Mouse (Mus musculus) midbrain, embryonic 14.5 days (tissue): ENCODE data around the gene Grin1. TPM values are rescaled to one million over a fixed set of nuclear protein-coding genes. Genes with fewer than 3 reads are reported as not detected.

Source experiments
- ATAC-seq: fragments of 200-750 bp; cut with Nextera tagmentation; 2 replicates; pipeline ENCODE4 v1.8.0; 2017; ENCODE audit warnings: moderate number of reproducible peaks, moderate library complexity; ENCODE audit not compliant: low FRiP score, low TSS enrichment
- DNase-seq: peaks from one replicate; pipeline ENCODE4 v3.0.0-alpha.2; 2015
- H3K27ac ChIP-seq: fragments of 300-500 bp; sonication (generic); replicated peaks from 2 replicates; pipeline ENCODE4 v1.5.1; 2014; ENCODE audit warnings: mild to moderate bottlenecking, low read depth, low read length, moderate library complexity
- H3K27me3 ChIP-seq: fragments of 300-500 bp; sonication (generic); 2 replicates; pipeline ENCODE4 v1.6.1; 2014; ENCODE audit warnings: low read length, control low read depth, mixed read lengths; ENCODE audit not compliant: control insufficient read depth, insufficient read depth
- H3K36me3 ChIP-seq: fragments of 300-500 bp; sonication (generic); 2 replicates; pipeline ENCODE4 v1.6.1; 2014; ENCODE audit warnings: low read length, control low read depth; ENCODE audit not compliant: control insufficient read depth, insufficient read depth
- H3K4me1 ChIP-seq: fragments of 300-500 bp; sonication (generic); 2 replicates; pipeline ENCODE4 v1.6.1; 2014; ENCODE audit warnings: mild to moderate bottlenecking, antibody characterized with exemption, low read length, control low read depth; ENCODE audit not compliant: control insufficient read depth, insufficient read depth
- H3K4me2 ChIP-seq: fragments of 300-500 bp; sonication (generic); 2 replicates; pipeline ENCODE4 v1.6.1; 2014; ENCODE audit warnings: mild to moderate bottlenecking, low read length, moderate library complexity
- H3K4me3 ChIP-seq: fragments of 300-500 bp; sonication (generic); replicated peaks from 2 replicates; pipeline ENCODE4 v1.5.1; 2014; ENCODE audit warnings: low read depth, low read length
- H3K9ac ChIP-seq: fragments of 300-500 bp; sonication (generic); replicated peaks from 2 replicates; pipeline ENCODE4 v1.6.1; 2014; ENCODE audit warnings: mild to moderate bottlenecking, low read length, moderate library complexity
- H3K9me3 ChIP-seq: fragments of 300-500 bp; sonication (generic); 2 replicates; pipeline ENCODE4 v1.6.1; 2016; ENCODE audit warnings: low read length, control low read depth, mixed read lengths; ENCODE audit not compliant: control insufficient read depth
- WGBS: fragments of 180-500 bp; shearing (Covaris S2); extraction: QIAGEN DNeasy Blood & Tissue Kit; methylation state at CpG from one replicate; pipeline ENCODE4 v1.1.7; 2014; 5-methylcytosine and 5-hydroxymethylcytosine counted together
- polyA plus RNA-seq: library from polyadenylated mRNA; unstranded; fragments of >200 nt; fragmentation: Nextera tagmentation; extraction: Ambion mirVana; gene quantifications from 2 replicates; pipeline ENCODE4 v1.2.1, GENCODE M21; 2014

Grin1 gene
- polyA plus RNA-seq: 40.5 and 41.3 TPM in 2 replicates

- peak within 1 kb of the TSS; percentile 64 for H3K4me2 ChIP-seq
- H3K4me3 ChIP-seq: peak within 1 kb of the TSS; percentile 57
- 10% methylated on average over 58 of the region's 58 CpGs for WGBS
- H3K9me3 ChIP-seq: no peaks in the 10 kb centered on the region
- DNase-seq (peak; percentile 96), ATAC-seq (peak; percentile 78)
- H3K9ac ChIP-seq: peak within 1 kb of the TSS; percentile 61
- no peaks in the 10 kb centered on the region for H3K36me3 ChIP-seq
- H3K27me3 ChIP-seq: peaks cover 16% of the 10 kb centered on the region
- H3K4me1 ChIP-seq: 0 out of 2 replicates have a peak, but pooled peaks cover 2% of the 10 kb centered on the region
- H3K27ac ChIP-seq: peak within 1 kb of the TSS; percentile 77
Measured at GRCm38 (mm10) chr2:25318971-25319773, at the start of gene Grin1. Gene Grin1 (minus strand): TSS chr2:25319187.

GRCm38 (mm10) chr2:25365091-25365761 is 46.2 kb upstream of the Grin1 start, which contains the start of gene Uap1l1:
Gene Uap1l1 (minus strand): TSS chr2:25365682.
- Histone ChIP-seq H3K27me3 (peaks cover 25% of the 10 kb centered on the region; the same call in 1 of the 2 replicates), H3K9me3 (no peaks in the 10 kb centered on the region), H3K9ac (peak within 1 kb of the TSS; percentile 57), H3K4me2 (peak within 1 kb of the TSS; percentile 95), H3K4me1 (no peaks in the 10 kb centered on the region), H3K4me3 (peak within 1 kb of the TSS; percentile 48), H3K27ac (no peak within 1 kb of the TSS), H3K36me3 (no peaks in the 10 kb centered on the region)
- 1% methylated on average over 54 of the region's 54 CpGs for WGBS
- DNase-seq (peak; percentile 79), ATAC-seq (0 out of 2 replicates have a peak, but pooled peaks have one; percentile 34)

- Histone ChIP-seq H3K9me3 (no peaks in the 10 kb centered on the region), H3K4me1 (no peaks in the 10 kb centered on the region), H3K36me3 (no peaks in the 10 kb centered on the region), H3K4me2 (peak overlapping the region; percentile 95), H3K4me3 (peak overlapping the region; percentile 48), H3K27me3 (peaks cover 25% of the 10 kb centered on the region; the same call in 1 of the 2 replicates), H3K9ac (peak overlapping the region; percentile 57), H3K27ac (no peak overlapping the region)
- ATAC-seq: no peak
- 32% methylated on average over 9 of the region's 9 CpGs for WGBS
- DNase-seq: no peak
Measured at GRCm38 (mm10) chr2:25364761-25365090, 45.7 kb upstream of the Grin1 start.

- Histone ChIP-seq H3K36me3 (no peaks in the 10 kb centered on the region), H3K9ac (no peak overlapping the region), H3K4me2 (no peak overlapping the region; the same call in 1 of the 2 replicates), H3K27me3 (peaks cover 25% of the 10 kb centered on the region; the same call in 1 of the 2 replicates), H3K4me3 (0 out of 2 replicates have a peak overlapping the region, but pooled peaks have one; percentile 48), H3K27ac (no peak overlapping the region), H3K4me1 (no peaks in the 10 kb centered on the region), H3K9me3 (no peaks in the 10 kb centered on the region)
- ATAC-seq (no peak), DNase-seq (no peak)
- 86% methylated on average over 4 of the region's 4 CpGs for WGBS
Measured at GRCm38 (mm10) chr2:25364313-25364712, 45.3 kb upstream of the Grin1 start.

- Histone ChIP-seq H3K4me1 (no peaks in the 10 kb centered on the region), H3K9me3 (no peaks in the 10 kb centered on the region), H3K4me3 (no peak overlapping the region), H3K27ac (no peak overlapping the region), H3K27me3 (peaks cover 25% of the 10 kb centered on the region; the same call in 1 of the 2 replicates), H3K9ac (no peak overlapping the region), H3K36me3 (no peaks in the 10 kb centered on the region), H3K4me2 (no peak overlapping the region)
- DNase-seq: no peak
- 60% methylated on average over 13 of the region's 13 CpGs for WGBS
- no peak for ATAC-seq
Measured at GRCm38 (mm10) chr2:25363478-25364178, 44.6 kb upstream of the Grin1 start.

- WGBS: 79% methylated on average over 4 of the region's 4 CpGs
- H3K4me2 ChIP-seq: no peak overlapping the region
- no peaks in the 10 kb centered on the region for H3K9me3 ChIP-seq
- no peak overlapping the region for H3K27ac ChIP-seq
- ATAC-seq (no peak), DNase-seq (no peak)
- H3K4me3 ChIP-seq: no peak overlapping the region
- H3K27me3 ChIP-seq: peaks cover 14% of the 10 kb centered on the region; the same call in 1 of the 2 replicates
- no peak overlapping the region; the same call in 1 of the 2 replicates for H3K9ac ChIP-seq
- no peaks in the 10 kb centered on the region for H3K36me3 ChIP-seq
- peaks cover 18% of the 10 kb centered on the region for H3K4me1 ChIP-seq
Measured at GRCm38 (mm10) chr2:25359848-25360247, 40.9 kb upstream of the Grin1 start.

- peak within 1 kb of the TSS; percentile 60 for H3K9ac ChIP-seq
- H3K4me1 ChIP-seq: peaks cover 18% of the 10 kb centered on the region
- DNase-seq: peak; percentile 91
- peak; percentile 85 for ATAC-seq
- no peak within 1 kb of the TSS for H3K27ac ChIP-seq
- WGBS: 5% methylated on average over 13 of the region's 13 CpGs
- peak within 1 kb of the TSS; percentile 65 for H3K4me2 ChIP-seq
- peaks cover 23% of the 10 kb centered on the region for H3K36me3 ChIP-seq
- no peaks in the 10 kb centered on the region for H3K9me3 ChIP-seq
- H3K27me3 ChIP-seq: no peaks in the 10 kb centered on the region
- peak within 1 kb of the TSS; percentile 45 for H3K4me3 ChIP-seq
Measured at GRCm38 (mm10) chr2:25356208-25357079, 37.5 kb upstream of the Grin1 start, which contains the start of gene Dpp7. Gene Dpp7 (minus strand): TSS chr2:25356359.
